Mouse (Mus musculus) CD8-positive naive resting alpha-beta T cell, adult 57 days (primary cell): Measurements from ENCODE around the gene Gm12117. TPM values are rescaled to one million over a fixed set of nuclear protein-coding genes. Genes with fewer than 3 reads are reported as not detected.

Experiments
- total RNA-seq: library from RNA; stranded (reverse); gene quantifications from one replicate; pipeline ENCODE4 v1.2.4, GENCODE M21; 2023

The Gm12117 gene
- not detected for total RNA-seq

GRCm38 (mm10) chr11:33276637-33277036 is at the start of gene Gm12117:
Gene Gm12117, minus strand, starts transcription at chr11:33276737.

Other genes starting within 250 kb of the Gm12117 start
- not detected for gene Fgf18, start 129.3 kb downstream of the Gm12117 start, total RNA-seq
- 780 TPM for gene Npm1, start 113.5 kb downstream of the Gm12117 start, total RNA-seq
- gene Tlx3, start 73.1 kb downstream of the Gm12117 start, total RNA-seq: not detected
- not detected for gene Ranbp17, start 237.0 kb upstream of the Gm12117 start, total RNA-seq